Mouse (Mus musculus) layer of hippocampus, adult 9-11 months (tissue): Measurements from ENCODE around the gene Ppm1e.

Source experiments
- DNase-seq: peaks from one replicate; pipeline ENCODE4 v3.0.0; 2022

The Ppm1e gene

GRCm38 (mm10) chr11:87250132-87250531, 108.7 kb downstream of the Ppm1e start:
- DNase-seq: no peak

DNA sequence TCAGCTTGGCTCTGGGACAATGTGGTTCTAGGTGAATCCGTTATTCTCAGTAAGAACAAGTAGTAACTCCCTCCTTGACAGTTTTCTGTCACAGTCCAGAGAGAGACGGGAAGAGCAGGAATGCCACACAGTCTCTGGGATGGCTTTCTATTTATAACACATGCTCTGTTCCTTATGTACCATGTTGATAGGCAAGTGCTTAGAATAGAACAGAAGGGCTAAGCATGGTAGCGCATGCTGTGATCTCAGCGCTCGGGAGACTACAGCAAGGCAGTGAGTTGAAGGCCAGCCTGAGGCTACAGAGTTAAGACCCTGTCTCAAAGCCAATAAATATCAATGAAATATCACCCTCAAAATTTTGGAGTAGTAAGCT, 111.3 kb downstream of the Ppm1e start:
- DNase-seq: peak; percentile 55

DNA sequence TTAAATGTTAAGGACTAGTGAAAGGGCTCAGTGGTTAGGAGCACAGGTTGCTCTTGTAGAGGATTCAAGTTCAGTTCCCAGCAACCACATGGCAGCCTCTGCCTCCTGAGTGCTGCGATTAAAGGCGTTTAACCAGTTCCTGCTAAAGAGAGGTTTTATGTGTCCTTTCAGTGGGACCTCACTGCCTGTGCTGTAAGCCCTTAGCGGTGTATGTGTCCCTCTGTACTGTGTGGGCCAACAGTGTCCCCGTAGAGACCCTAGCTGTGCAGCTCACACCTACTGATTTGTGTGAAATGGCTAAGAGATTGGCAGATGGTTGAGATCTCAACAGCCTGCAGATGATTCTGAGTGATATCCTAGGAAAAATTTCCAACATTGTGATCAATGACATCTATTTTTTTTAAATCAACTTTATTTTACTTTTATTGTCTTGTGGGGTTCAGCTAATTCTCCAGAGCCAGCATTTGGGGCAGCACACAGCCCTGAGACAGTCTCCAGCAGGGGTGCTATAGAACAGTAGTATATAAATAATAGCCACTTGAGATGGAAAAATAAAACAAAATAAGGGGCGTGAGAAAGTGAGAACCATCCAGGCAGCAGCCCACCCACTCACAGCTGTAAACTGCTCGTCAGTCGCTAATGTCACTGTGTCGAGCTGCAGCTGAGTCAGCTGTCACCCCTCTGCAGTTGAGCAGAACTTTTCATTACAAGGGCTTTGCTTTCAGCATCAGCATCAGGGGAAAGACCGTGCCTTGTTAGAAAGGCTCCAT, 111.9 kb downstream of the Ppm1e start:
- no peak for DNase-seq

GRCm38 (mm10) chr11:87246107-87246651, 112.6 kb downstream of the Ppm1e start:
- no peak for DNase-seq

- DNase-seq: no peak
Measured at GRCm38 (mm10) chr11:87245171-87245840, 113.5 kb downstream of the Ppm1e start.

GRCm38 (mm10) chr11:87241256-87241655, 117.6 kb downstream of the Ppm1e start:
- DNase-seq: peak; percentile 47

DNA sequence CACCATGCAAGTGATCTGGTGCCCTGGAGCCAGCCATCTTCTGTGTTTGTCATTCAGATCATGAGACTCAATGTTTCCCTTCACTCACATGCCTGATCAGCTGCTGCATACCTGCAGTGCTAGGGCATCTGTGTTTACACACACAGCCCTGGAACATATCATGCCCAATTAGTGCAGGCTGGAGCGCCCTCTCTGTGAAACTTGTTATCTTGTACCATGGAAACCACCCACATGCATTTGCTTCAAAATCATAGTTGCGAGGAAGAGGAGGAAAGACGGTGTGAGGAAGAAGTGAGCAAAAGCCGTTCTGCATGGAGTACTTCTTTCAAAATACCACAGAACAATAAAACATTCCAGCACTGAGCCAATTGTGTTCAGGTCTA, 118.0 kb downstream of the Ppm1e start:
- peak; percentile 84 for DNase-seq

DNA sequence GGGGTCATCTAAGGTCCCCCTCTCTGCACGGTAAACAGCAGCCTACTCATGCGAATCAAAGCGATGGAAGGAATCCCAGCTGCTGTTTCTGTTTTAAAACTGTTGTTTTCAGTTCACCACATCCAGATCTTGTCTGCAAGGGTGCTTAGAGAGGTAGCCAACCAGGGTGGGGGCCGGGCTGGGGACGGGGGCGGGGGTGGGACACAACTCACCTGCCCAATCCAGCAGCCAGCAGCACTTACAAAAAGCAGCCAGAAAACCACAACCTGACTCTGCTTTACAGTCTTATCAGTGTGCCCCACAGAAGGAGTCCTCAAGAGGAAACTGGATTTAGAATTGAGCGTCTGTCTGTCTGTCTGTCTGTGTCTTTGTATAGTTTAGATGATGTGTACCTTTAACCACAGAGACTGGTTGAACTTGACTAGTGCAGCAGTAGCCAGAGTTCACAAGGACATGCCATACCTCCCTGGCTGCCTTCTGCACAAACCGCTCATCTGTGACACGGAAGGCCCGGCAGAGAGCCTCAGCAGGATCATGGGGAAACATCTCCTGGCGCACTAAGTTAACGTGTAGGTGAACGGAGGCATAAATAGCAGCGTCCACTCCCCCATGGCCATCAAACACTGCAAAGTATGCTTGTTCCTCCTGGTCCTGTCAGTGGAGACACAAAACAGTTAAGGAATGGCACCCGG, 118.5 kb downstream of the Ppm1e start:
- DNase-seq: no peak

DNA sequence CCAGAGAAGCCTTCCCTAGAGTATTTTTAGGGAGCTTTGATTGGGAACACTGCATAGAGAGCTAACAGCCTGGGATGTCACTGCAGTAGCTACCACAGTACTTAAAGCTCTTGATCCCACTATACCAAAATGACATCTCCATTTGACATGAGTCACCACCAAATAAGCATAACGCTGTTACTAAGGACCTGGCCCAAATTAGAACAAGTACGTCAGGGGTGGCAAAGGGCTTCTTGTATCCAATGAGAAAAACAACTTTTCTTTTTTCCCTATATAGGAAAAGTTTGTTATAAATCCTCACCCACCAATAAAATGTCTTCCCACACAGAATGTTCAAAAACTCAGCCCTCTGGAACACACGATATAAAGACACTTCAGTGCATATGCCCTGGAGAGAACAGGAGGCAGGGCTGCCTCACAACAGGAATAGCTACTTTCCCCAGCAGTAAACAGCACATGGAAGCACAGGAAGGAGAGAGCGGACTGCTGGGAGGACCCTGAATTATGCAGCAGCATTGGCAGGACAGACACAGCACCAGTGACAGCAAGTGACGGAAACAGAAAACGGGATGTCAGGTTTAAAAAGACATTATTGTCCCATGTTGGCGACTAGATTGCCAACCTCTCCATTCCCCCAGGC, 119.8 kb downstream of the Ppm1e start:
- peak; percentile 72 for DNase-seq

GRCm38 (mm10) chr11:87235486-87235872, 123.3 kb downstream of the Ppm1e start:
- DNase-seq: no peak

GRCm38 (mm10) chr11:87234743-87235485, 123.9 kb downstream of the Ppm1e start:
- DNase-seq: no peak

- DNase-seq: no peak
Measured at GRCm38 (mm10) chr11:87233377-87233776, 125.4 kb downstream of the Ppm1e start.

- no peak for DNase-seq
Measured at GRCm38 (mm10) chr11:87227056-87227455, 131.8 kb downstream of the Ppm1e start.

- no peak for DNase-seq
Measured at GRCm38 (mm10) chr11:87222686-87223085, 136.1 kb downstream of the Ppm1e start.

DNA sequence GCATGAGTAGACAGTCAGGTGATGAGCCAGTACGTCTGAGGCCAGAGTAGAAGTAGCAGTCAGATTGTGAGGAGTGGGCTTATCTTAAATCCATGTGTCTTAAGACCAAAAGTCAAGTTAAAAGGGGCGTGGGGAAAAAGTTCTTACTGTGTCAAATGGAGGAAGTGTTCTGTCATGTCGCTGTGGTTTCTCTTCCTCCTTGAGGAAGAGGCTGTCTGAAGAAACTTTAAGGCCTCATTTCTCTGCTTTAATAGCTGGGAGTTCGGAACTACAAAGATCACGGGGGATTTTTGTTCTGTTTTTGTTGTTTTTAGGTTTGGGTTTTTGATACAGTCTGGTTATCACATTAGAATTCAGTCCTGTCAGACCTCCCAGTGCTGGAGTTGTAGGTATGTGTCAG, 146.5 kb downstream of the Ppm1e start:
- no peak for DNase-seq
